Mouse (Mus musculus) frontal cortex, postnatal 14 days (tissue): ENCODE data around the gene Gfap.

Source experiments
- DNase-seq, 2 experiments: peaks; one replicate each; pipeline ENCODE4 v3.0.0; 2022; ENCODE audit warnings: low spot score in 2 of 2

Gfap gene

DNA sequence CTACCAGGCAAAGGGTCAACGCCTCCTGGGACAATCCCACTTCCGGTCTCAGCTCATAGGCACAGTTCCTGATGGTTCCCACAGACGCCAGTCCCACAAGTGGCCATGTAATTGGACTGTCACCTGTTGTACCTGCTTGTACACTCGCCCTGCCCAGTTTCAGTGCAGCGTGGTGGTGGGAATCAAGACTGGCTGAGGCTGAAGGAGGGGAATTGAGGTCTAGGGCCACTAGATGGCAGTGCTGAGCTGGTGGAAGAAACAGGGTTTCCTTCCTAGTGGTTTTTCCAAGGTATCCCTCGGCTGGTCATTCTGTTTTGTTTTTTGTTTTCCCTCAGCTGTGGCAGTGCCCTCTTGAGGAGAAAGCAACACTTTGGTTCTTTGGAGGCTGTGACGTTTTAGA lies at the start of gene Gfap:
TSS of gene Gfap (minus strand) at position 150 of the 400 bp plus-strand sequence.
- peak in 1 of 2 experiments; percentile 79 for DNase-seq

GRCm38 (mm10) chr11:102948043-102948961 lies 47.6 kb upstream of the Gfap start:
- no peak for DNase-seq

GRCm38 (mm10) chr11:102946992-102947343 lies 46.3 kb upstream of the Gfap start:
- DNase-seq: no peak

GRCm38 (mm10) chr11:102946265-102946991 lies 45.7 kb upstream of the Gfap start, which contains the start of gene C1ql1:
Gene C1ql1, minus strand, starts transcription at chr11:102946688.
- peak in 1 of 2 experiments; percentile 38 for DNase-seq

DNA sequence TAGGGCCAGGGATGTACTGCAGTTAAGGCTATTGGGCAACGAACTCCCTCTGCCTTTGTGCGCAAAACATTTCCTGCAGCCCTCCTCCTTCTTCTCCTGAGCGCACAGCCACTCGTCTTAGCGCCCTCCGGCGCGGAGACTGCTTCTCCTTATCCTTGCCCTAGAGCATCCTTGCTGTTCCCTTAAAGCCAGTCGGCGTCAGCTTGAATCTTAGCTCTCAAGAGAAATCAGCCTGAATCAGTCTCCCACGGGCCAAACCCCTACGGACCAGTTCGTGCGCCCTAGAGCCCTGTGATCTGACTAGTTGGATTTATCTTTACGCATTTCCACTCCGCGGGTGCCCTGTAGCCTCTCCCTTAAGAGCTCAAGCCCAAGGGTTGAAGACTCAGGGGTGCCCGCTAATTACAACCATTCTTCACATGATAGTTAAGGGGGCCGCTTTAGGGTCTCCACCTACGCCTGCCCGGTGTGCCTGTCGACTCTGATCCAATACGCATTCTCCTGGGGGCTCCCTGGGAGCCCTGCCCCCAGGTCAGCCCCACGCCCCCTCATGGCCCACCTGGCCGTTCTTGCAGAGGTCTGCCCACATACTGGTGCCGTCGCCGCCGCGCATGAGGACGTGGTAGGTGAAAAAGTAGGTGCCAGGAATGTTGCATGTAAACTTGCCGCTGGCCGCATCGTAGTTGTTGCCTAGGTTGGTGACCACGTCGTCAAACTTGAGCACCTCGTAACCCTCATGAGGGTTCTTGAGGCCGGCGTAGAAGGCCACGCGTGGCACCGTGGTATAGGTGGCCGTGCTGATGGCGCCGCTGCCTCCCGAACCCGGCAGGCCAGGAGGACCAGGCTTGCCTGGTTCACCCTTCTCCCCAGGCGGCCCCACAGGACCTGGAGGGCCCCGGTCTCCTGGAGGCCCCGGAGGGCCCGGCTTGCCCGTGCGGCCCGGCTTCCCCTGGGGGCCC lies 44.9 kb upstream of the Gfap start:
- DNase-seq: no peak

DNA sequence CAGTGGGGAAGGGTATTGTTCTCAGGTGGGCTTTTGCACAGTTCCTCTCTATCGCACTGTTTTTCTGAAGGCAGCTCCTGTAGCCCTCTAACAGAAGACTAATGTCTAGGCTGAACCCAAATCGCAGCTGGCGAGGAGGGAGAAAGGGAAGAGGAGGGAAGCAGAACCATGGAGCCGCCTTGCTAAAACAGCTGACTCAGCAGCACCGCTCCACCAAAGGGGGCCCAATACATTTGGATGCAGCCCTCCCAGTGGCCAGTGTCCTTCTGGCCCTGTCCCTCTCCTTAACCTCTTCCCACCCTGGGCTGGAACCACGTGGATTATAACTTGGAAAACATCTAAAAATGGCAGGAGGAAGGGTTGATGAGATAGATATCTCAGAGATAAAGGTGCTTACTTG lies 40.5 kb upstream of the Gfap start:
- DNase-seq: no peak

DNA sequence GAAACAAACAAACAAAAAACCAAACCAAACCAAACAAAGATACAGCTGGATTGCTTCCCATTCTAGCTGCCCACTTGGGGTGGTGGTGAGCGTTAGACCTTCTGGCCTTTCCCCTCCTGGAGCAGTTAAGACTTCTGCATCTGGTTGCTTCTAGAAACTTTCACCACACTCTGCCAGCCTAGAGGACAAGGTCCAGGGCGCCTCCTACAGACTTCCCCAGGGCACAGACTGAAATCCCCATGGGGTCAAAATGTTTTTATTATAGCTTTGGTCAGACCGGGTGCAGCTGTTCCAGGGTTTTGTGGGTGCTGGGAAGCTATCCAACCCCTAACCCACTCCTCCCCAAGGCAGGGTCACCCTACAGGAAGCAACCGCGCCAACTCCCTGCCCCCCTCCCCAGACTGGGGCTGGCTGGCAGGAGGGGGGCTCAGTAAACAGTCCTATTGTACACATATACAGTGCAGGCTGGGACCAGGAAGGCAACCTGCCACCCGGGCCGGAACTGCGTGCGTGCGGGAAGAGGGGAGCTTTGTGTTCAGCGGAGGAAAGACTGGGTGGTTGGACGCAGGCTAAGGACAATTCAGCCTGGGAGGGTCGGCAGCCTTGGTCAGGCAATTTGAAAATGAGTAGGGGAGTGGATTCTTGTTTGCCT lies 38.4 kb upstream of the Gfap start:
- DNase-seq: no peak

DNA sequence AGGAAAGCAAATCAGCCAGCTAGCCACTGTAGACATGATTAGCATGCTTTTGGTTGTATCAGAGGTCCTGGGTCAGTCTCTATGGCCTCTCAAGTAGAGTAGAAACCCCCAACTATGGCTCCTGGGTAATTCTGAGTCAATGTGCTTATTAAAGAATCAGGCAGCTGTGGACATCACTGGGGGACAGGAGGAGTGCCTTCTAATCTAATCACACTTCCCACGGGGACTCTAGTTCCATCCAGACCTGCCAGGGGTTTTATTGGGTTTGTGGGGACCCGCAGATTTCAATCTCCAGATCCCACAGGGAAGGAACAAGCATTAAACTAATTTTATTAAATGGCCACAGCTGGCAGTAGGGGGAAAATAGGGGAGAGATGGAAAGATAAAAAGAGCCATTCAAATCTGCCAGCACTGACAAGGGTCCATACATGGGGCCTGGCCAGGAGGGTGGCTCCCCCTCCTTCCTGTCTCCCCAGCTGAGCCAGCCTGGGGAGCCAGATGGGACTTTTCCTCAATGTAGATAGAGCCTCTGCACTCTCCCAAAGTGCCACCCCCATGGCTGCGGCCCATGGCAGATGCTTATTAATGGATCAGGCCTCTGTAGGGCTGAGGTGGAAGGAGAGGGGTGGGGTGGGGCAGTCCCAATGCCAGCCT lies 36.9 kb upstream of the Gfap start:
- no peak for DNase-seq

GRCm38 (mm10) chr11:102936272-102936671 lies 35.6 kb upstream of the Gfap start:
- no peak for DNase-seq

DNA sequence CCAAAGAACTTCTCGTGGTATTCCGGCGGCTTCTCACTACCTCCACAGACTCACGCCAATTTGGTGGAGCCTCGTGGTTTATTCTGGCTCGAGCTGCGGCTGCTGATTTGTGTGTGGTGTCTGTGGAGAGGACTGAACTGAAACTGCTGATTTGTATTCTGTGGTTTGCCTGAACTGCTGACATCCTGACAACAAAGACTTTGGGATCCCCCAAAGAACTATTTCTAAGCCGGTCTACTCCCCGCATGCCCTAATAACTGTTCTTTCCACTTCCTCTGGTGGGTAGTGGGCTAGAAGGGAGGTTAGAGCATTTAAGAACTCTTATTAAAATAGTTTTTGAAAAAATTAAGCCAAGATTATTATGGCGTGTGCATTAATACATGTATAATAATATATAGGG lies 30.0 kb upstream of the Gfap start:
- DNase-seq: no peak

DNA sequence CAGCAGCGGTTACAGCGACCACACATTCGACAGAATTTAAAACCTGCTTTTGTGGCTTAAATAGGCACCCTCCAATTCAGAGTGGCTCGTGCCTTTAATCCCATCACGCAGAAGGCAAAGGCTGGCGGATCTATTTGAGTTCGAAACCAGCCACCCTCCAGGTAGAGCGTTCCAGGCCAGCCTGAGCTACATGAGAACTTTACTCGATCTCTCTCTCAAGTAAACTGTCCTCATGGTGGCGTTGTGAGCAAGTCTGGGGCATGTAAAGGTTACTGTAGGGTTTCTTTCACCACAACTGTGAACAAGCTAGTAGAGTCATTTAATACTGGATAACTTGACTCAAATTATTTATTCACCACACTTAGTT lies 24.6 kb upstream of the Gfap start:
- DNase-seq: no peak

DNA sequence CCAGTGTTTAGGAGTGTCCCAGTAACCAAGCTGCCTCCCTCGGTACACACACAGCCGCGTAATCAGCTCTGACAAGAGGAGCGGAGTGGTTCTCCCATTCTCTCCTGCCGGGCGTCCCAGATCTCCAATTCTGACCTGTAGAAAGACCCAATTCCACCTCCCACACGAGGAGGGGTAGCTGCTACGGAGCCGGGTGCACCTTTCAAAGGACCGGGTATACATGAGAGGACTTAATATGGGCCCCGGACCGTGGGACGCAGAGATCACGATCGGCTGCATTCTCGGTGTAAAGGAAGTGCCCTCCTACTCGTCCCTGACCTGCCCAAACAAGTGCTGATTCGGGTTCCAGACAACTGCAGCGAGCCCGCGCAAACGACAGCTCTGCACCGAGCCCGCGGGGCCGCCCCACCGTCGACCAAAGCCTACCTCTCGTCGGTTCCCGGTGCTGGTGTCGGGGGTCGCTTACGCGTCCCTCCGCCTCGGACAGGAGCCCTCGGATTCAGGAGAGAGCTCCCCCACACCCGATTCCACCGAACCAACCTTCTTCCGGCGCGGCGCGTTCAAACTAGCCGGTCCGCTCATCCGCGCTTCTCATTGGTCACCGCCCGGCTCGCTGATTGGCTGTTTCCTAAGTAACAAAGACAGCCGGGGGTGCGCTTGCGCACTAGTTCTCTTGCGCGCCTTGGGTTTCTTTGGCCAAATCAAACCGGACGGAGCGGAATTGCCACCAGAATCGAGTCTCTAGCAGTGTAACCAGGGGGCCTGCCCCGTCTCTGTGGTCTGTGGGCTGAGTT lies 24.0 kb upstream of the Gfap start, which contains the start of gene Kif18b:
TSS of gene Kif18b (minus strand) at position 568 of the 794 bp plus-strand sequence.
- peak; percentile 89 to 91 for DNase-seq

DNA sequence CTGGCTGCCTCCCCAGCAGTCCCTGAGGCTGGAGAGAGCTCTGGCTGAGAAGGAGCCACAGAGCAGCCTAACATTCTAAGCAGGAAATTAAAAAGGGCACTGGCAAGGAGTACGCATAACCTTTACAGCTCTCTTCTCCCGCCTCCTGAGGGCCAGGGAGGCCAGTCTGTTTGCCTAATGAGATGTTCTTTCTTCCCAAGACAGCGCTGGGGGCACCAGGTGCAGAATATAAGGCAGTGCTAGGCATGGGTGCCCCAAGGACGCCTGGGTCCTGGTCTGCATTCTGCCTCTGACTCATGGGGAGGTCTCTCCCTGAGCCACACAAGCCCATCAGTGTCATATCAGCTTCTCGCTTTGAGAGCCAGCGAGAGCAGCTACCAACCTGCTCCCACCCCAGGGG lies 20.8 kb upstream of the Gfap start:
- DNase-seq: no peak

- DNase-seq: no peak
Observed at GRCm38 (mm10) chr11:102918077-102918476, 17.4 kb upstream of the Gfap start.

DNA sequence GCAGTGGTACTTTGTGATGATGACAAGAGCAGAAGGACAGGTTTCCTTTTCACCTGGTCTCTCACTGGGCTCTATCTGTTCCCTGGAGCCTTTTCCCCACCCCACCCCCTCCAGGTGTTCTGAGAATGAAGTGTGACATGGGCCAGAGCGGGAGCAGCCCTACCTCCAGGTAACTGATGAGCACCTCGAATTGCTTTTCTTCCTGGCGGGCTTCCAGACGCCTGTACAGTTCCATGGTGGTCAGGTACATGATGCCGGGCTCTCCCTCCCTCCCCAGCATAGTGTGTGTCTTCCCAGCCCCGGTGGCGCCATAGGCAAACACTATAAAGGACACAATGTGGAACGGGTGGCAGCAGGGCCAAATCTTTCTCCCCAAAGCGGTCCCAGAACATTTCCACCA lies 14.7 kb upstream of the Gfap start:
- DNase-seq: no peak

GRCm38 (mm10) chr11:102911376-102911775 lies 10.7 kb upstream of the Gfap start:
- no peak for DNase-seq

GRCm38 (mm10) chr11:102903654-102904053 lies 2.9 kb upstream of the Gfap start:
- no peak for DNase-seq

GRCm38 (mm10) chr11:102902107-102902506 lies 1.4 kb upstream of the Gfap start:
- no peak for DNase-seq

GRCm38 (mm10) chr11:102901199-102901598 lies 487 bp upstream of the Gfap start:
- DNase-seq: no peak

DNA sequence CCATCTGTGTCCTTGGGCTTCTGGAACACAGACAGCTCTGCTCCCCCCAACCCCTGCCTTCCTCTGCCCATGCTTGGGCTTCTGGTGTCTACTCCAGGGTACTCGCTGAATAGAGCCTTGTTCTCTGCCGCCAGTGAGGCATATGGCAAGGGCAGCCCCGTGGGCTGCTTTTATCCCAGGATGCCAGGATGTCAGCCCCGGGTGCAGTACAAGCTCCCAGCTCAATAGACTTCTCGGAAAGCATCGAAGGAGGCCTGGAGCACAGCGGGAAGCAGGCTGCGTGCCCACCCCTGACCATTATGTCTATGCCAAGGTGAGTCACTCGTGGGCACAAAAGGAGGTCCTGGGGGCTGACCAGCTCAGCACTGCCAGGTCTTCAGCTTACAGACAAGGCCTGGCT lies 2.3 kb downstream of the Gfap start:
- peak; percentile 22 to 44 for DNase-seq
